Mouse (Mus musculus) liver, embryonic 12.5 days (tissue): ENCODE results near the gene Fsd1. TPM values are rescaled to one million over a fixed set of nuclear protein-coding genes. Genes with fewer than 3 reads are reported as not detected.

ENCODE experiments used
- ATAC-seq: fragments of 200-750 bp; cut with Nextera tagmentation; 2 replicates; pipeline ENCODE4 v1.8.0; 2017; ENCODE audit warnings: moderate number of reproducible peaks, mild to moderate bottlenecking, moderate library complexity
- H3K27ac ChIP-seq: fragments of 300-500 bp; sonication (generic); 2 replicates; pipeline ENCODE4 v1.5.1; 2016; ENCODE audit warnings: mild to moderate bottlenecking
- H3K27me3 ChIP-seq: fragments of 300-500 bp; sonication (generic); replicated peaks from 2 replicates; pipeline ENCODE4 v1.6.1; 2016; ENCODE audit warnings: mild to moderate bottlenecking, moderate library complexity
- H3K36me3 ChIP-seq: fragments of 300-500 bp; sonication (generic); 2 replicates; pipeline ENCODE4 v1.6.1; 2016; ENCODE audit warnings: mild to moderate bottlenecking, moderate library complexity
- H3K4me1 ChIP-seq: fragments of 300-500 bp; sonication (generic); 2 replicates; pipeline ENCODE4 v1.6.1; 2016
- H3K4me2 ChIP-seq: fragments of 300-500 bp; sonication (generic); 2 replicates; pipeline ENCODE4 v1.6.1; 2016; ENCODE audit warnings: mild to moderate bottlenecking, moderate library complexity
- H3K4me3 ChIP-seq: fragments of 300-500 bp; sonication (generic); 2 replicates; pipeline ENCODE4 v1.5.1; 2016; ENCODE audit warnings: mild to moderate bottlenecking, moderate library complexity
- H3K9ac ChIP-seq: fragments of 300-500 bp; sonication (generic); 2 replicates; pipeline ENCODE4 v1.6.1; 2016; ENCODE audit warnings: mild to moderate bottlenecking, moderate library complexity
- H3K9me3 ChIP-seq: fragments of 300-500 bp; sonication (generic); replicated peaks from 2 replicates; pipeline ENCODE4 v1.6.1; 2016; ENCODE audit warnings: mild to moderate bottlenecking, moderate library complexity
- WGBS: fragments of 180-500 bp; shearing (Covaris S2); methylation state at CpG from one replicate; pipeline ENCODE4 v1.1.7; 2016; ENCODE audit not compliant: insufficient replicate concordance; 5-methylcytosine and 5-hydroxymethylcytosine counted together
- polyA plus RNA-seq: library from polyadenylated mRNA; unstranded; fragments of >200 nt; fragmentation: Nextera tagmentation; extraction: Ambion mirVana; gene quantifications from 2 replicates; pipeline ENCODE4 v1.2.1, GENCODE M21; 2016

Fsd1 gene
- polyA plus RNA-seq, 1 experiment from 2014 or later, result 2.3 TPM

DNA sequence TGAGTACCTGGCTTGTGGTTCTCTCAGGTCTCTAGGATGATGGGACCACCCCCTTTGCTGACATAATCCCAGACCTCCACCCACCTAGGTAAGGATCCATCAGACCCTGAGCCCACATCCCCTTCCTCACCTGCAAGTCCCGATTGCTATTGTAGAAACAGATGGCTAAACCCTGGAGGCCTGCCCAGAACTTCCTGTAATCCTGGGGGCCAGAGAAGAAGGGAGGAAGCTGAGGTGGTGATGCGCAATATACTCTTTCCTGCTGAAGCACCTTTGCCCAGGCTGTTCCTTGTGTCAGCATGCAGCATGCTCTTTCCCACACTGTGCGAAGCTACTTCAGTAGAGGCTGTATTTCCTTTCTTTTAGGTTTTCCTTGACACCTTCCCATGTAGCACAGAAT, 16.7 kb downstream of the Fsd1 start:
- H3K27ac ChIP-seq, result no peak overlapping the region
- H3K27me3 ChIP-seq, result peaks cover 54% of the 10 kb centered on the region
- WGBS, result 61% methylated on average over 3 of the region's 3 CpGs

DNA sequence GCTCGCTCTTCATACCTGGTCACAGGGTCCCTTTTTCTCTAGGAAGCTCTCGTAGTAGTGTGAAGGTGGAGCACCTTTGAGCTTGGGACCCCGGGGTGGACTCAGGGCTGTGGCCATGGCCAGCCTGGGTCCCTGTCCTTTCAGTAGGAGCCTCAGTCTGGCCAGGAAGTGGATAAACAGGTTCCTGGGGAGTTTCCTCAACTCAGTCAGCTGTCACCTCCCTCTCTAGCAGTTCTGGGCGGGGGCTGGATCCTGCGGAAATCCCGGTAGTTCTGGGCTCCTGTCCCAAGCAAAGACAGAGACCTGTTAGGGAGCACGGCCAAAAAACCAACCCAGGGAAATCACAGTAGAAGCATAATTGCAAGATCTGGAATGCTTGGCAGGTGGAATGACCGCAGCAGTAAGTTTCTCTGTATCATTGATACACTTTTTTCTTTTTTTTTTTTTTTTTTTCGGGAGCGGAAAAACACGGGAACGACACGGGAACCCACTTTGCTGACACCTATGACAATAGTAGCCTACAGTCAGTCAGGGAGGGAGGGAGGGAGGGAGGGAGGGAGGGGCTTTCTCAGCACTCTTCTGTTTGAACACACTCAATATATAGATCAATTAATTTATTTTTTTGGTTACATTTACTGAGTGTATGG, 19.2 kb downstream of the Fsd1 start, which contains the start of the genes Stap2 and Mpnd:
Gene Stap2, minus strand, starts transcription at position 170 of the 647 bp plus-strand sequence.
Gene Mpnd, plus strand, starts transcription at position 297 of the 647 bp plus-strand sequence.
- no peak within 1 kb of the TSS for H3K9ac ChIP-seq
- H3K27me3 ChIP-seq, result peaks cover 49% of the 10 kb centered on the region
- H3K4me1 ChIP-seq, result peaks cover 41% of the 10 kb centered on the region
- H3K4me2 ChIP-seq, result peak within 1 kb of the TSS; percentile 15; the same call in 1 of the 2 replicates
- 0 out of 2 replicates have a peak, but pooled peaks cover 4% of the 10 kb centered on the region for H3K9me3 ChIP-seq
- no peak for ATAC-seq
- no peak within 1 kb of the TSS for H3K27ac ChIP-seq
- 23% methylated on average over 13 of the region's 13 CpGs for WGBS
- H3K36me3 ChIP-seq, result no peaks in the 10 kb centered on the region
- H3K4me3 ChIP-seq, result no peak within 1 kb of the TSS

More for the DNA sequence above, 16.7 kb downstream of the Fsd1 start:
- ATAC-seq, result no peak
- Histone ChIP-seq H3K36me3 (no peaks in the 10 kb centered on the region), H3K9me3 (0 out of 2 replicates have a peak, but pooled peaks cover 4% of the 10 kb centered on the region), H3K9ac (no peak overlapping the region), H3K4me3 (no peak overlapping the region), H3K4me1 (peaks cover 29% of the 10 kb centered on the region), H3K4me2 (no peak overlapping the region)

DNA sequence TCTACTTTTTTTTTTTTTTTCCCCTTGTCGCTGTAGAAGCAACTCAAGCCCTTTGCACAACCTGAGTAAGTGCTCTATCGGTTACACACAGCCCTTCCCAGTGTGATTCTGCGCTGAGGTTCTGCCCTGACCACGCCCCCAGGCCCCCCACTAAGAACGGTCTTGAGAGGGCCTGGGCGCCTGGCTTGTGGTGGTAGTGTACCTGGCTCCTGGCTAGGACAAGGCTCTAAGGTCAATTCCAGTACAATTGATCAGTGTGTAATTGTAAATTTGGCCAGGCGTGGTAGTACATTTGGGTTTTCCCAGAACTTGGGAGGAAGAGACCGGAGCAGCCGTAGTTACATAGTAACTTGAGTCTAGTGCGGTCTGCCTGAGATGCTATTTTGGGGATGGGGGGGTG, 20.6 kb downstream of the Fsd1 start:
- no peak overlapping the region for H3K9ac ChIP-seq
- H3K4me1 ChIP-seq, result peaks cover 44% of the 10 kb centered on the region
- H3K27ac ChIP-seq, result peak overlapping the region; percentile 12; the same call in 1 of the 2 replicates
- no peak for ATAC-seq
- H3K4me2 ChIP-seq, result no peak overlapping the region
- peaks cover 9% of the 10 kb centered on the region for H3K36me3 ChIP-seq
- 51% methylated on average over 10 of the region's 10 CpGs for WGBS
- H3K27me3 ChIP-seq, result peaks cover 35% of the 10 kb centered on the region
- H3K9me3 ChIP-seq, result no peaks in the 10 kb centered on the region
- no peak overlapping the region for H3K4me3 ChIP-seq

DNA sequence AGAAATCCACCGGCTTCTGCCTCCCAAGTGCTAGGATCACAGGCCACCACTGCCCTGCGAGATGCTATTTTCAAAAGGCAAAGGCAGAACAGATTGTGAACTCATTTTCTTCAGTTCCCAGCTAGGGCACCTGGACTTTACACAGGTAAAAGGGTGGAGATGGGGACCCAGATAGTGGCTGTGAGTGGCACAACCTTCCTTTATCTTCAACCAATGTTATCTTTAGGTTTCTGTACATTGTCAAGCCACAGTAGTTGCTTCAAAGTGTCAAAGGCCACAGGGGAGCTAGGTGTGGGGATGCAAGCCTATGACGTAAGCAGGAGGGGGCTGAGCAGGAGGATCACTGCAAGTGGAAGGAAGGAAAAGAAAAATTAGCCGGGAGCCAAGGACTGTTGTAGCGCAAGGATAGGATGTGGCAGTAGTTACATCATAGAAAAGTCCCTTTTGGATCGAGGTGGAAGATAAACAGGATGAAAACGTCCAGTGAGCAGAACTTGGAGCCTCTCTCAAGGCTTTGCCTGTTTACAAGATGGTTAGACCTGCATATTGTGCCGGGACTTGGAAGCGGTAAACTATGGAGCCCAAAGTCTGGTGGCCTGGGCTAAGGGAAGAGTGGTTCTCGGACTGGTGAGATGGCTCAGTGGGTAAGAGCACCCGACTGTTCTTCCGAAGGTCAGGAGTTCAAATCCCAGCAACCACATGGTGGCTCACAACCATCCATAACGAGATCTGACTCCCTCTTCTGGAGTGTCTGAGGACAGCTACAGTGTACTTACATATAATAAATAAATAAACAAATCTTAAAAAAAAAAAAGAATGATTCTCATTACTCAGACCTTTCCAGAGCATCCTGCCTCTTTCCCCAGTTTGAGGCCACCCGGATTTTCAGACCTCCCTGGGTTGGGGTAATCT, 21.4 kb downstream of the Fsd1 start:
- Histone ChIP-seq H3K27ac (peak overlapping the region; percentile 42), H3K9ac (no peak overlapping the region), H3K27me3 (peaks cover 32% of the 10 kb centered on the region), H3K4me3 (no peak overlapping the region), H3K4me2 (peak overlapping the region; percentile 92), H3K4me1 (peaks cover 44% of the 10 kb centered on the region), H3K36me3 (peaks cover 14% of the 10 kb centered on the region), H3K9me3 (no peaks in the 10 kb centered on the region)
- 43% methylated on average over 14 of the region's 14 CpGs for WGBS
- no peak; the same call in 1 of the 2 replicates for ATAC-seq

DNA sequence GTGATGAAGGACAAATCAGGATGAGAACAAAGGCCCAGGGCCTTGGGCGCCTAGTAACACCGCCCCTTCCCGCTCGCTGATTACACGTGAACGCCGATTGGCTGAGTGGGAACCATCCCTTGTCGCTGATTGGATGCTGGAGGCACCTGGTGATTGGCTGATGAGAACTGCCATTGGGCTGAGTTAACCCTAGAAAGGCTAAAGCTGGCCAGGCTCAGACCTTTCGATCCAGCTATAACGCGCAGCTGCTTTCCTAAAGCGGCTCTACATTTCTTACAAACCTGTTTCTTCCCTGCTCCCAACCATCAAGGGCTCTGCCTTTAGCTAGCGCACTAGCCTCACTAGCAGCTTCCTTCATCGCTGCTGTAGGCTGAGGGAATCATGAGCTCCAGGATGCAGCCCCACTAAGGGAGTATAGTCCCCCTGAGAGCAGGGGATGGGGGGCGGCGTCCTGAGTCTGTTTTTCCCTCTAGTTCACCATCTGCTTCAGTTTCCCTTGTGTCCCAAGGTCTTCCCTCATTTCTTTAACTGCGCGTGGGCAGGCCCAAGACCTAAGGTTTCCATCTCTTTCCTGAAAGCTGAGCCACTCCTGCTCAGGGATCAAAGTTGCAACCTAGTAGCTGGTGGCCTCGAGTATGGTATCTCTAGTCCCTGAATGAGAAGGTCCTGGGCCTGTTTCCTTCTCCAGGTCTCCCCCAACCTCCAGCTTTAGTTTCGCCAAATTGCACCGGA, 22.2 kb downstream of the Fsd1 start:
- Histone ChIP-seq H3K27me3 (peaks cover 24% of the 10 kb centered on the region), H3K9me3 (no peaks in the 10 kb centered on the region), H3K9ac (peak overlapping the region; percentile 72), H3K4me1 (peaks cover 44% of the 10 kb centered on the region), H3K4me3 (peak overlapping the region; percentile 73), H3K27ac (peak overlapping the region; percentile 80), H3K4me2 (peak overlapping the region; percentile 92), H3K36me3 (peaks cover 21% of the 10 kb centered on the region)
- under 1% methylated on average over 21 of the region's 21 CpGs for WGBS
- ATAC-seq, result peak; percentile 82

DNA sequence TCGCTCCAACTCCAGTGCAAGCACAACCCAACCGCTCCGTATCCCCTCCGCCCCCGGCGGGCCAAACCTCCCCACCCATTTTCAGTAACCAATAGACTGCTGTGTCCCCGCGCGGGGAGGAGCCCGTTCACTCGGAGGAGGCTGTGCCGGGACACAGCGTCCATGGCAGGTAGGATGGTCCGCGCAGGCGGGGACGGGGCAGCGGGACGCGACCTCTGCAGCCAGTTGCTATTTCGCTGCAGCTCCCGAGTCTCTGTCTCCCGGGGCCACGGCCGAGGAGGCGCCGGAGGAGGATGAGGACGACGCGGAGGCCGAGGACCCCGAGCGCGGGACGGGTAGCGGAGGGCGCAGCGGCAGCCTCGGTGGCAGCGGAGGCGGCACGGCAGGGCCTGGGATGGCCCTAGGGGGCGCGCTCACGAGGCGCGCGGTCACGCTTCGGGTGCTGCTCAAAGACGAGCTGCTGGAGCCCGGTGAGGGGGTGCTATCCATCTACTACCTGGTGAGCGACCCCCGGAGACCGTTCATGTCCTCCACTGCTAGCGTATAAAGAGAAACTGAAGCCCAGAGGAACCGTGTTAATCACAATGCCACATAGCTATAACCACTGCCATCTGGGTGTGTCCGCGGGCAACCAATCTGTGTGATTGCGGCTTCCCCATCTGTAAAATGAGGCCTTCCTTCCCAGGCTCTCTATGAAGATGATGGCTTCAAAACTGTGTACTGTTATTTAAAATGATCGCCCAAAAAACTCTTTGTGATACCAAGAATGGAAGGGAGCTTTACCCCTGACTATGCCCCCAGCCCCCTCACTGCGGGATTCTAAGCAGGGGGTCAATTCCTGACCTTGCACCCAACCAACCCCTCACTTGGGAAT, 23.0 kb downstream of the Fsd1 start:
- Histone ChIP-seq H3K4me3 (peak overlapping the region; percentile 73), H3K27ac (peak overlapping the region; percentile 80), H3K36me3 (peaks cover 28% of the 10 kb centered on the region), H3K4me1 (peaks cover 44% of the 10 kb centered on the region), H3K27me3 (peaks cover 18% of the 10 kb centered on the region), H3K4me2 (peak overlapping the region; percentile 92), H3K9ac (peak overlapping the region; percentile 72), H3K9me3 (no peaks in the 10 kb centered on the region)
- under 1% methylated on average over 62 of the region's 62 CpGs for WGBS
- ATAC-seq, result peak; percentile 91

DNA sequence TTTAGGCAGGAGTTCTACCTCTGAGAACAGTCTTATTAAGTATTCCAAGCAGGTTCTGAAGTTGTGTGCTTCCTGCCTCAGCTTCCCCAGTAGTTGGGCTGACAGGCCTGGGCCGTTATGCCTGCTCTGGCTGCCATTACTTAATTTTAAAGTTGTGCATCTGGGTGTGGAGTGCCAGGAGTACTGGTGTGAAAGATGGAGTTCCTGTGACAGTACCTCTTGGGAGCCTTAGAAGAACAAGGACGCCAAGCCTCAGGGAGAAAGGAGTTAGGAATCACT, 23.6 kb downstream of the Fsd1 start:
- Histone ChIP-seq H3K36me3 (peaks cover 31% of the 10 kb centered on the region), H3K9ac (peak overlapping the region; percentile 72), H3K9me3 (no peaks in the 10 kb centered on the region), H3K27me3 (peaks cover 12% of the 10 kb centered on the region), H3K4me2 (peak overlapping the region; percentile 92), H3K27ac (no peak overlapping the region), H3K4me3 (peak overlapping the region; percentile 73), H3K4me1 (peaks cover 44% of the 10 kb centered on the region)
- WGBS, result 53% methylated on average over 2 of the region's 2 CpGs
- no peak for ATAC-seq

DNA sequence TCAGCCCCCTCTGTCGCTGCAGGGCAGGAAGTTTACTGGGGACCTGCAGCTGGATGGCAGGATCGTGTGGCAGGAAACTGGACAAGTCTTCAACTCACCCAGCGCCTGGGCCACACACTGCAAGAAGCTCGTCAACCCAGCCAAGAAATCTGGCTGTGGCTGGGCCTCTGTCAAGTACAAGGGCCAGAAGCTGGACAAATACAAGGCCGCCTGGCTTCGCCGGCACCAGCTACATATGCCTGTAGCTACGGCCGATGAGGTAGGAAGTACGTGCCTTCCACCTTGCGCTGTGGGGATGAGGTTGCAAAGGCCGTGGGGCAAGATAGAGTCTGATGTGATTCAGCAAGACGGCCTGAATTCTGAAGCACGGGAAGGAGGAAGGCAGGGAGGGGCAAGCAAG, 23.9 kb downstream of the Fsd1 start:
- H3K9ac ChIP-seq, result no peak overlapping the region; the same call in 1 of the 2 replicates
- ATAC-seq, result no peak
- WGBS, result 63% methylated on average over 14 of the region's 14 CpGs
- peak overlapping the region; percentile 92 for H3K4me2 ChIP-seq
- H3K4me1 ChIP-seq, result peaks cover 41% of the 10 kb centered on the region
- H3K36me3 ChIP-seq, result peaks cover 34% of the 10 kb centered on the region
- H3K4me3 ChIP-seq, result peak overlapping the region; percentile 73
- peaks cover 9% of the 10 kb centered on the region for H3K27me3 ChIP-seq
- H3K27ac ChIP-seq, result no peak overlapping the region
- no peaks in the 10 kb centered on the region for H3K9me3 ChIP-seq

DNA sequence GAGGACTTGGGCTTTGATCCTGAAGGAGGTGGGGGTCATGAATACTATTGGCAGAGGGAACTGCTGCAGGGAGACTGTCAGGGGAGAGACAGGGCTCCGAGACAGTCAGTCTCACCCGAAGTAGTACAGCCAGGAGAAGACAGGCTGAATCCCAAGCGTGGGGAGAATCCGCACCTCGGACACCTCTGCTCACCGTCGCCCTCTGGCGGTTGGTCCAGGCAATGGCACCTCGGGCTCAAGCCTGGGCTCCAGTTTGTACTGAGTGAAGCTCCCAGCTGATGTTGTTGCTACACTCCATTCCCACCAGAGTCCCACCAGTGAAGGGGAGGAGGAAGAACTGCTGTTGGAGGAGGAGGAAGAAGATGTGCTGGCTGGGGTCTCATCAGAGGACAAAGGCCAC, 24.4 kb downstream of the Fsd1 start:
- 0 out of 2 replicates have a peak overlapping the region, but pooled peaks have one; percentile 73 for H3K4me3 ChIP-seq
- no peaks in the 10 kb centered on the region for H3K9me3 ChIP-seq
- H3K9ac ChIP-seq, result no peak overlapping the region
- H3K4me1 ChIP-seq, result peaks cover 38% of the 10 kb centered on the region
- 6% methylated on average over 9 of the region's 9 CpGs for WGBS
- H3K27ac ChIP-seq, result no peak overlapping the region
- peak overlapping the region; percentile 92 for H3K4me2 ChIP-seq
- H3K36me3 ChIP-seq, result peaks cover 39% of the 10 kb centered on the region
- ATAC-seq, result no peak
- H3K27me3 ChIP-seq, result peaks cover 6% of the 10 kb centered on the region

DNA sequence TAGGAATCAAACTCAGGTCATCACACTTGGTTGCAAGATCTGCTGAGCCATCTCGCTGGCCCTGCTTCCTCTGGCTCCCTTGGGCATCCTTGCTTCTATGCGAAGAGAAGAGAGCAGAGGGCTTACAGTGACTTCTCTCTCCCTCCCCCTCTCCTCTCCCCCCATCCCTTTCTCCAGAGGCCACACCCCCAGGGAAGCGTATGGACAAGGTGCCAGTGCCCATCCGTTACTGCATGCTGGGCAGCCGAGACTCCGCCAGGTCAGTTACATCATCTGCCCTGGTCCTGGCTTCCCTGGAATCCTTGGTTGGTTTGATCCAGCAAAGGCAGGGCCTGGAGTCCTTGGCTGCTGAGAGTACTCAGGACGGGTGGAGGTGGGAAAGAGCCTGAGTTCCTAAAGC, 25.1 kb downstream of the Fsd1 start:
- 84% methylated on average over 7 of the region's 7 CpGs for WGBS
- peaks cover 46% of the 10 kb centered on the region for H3K36me3 ChIP-seq
- no peak overlapping the region for H3K27ac ChIP-seq

DNA sequence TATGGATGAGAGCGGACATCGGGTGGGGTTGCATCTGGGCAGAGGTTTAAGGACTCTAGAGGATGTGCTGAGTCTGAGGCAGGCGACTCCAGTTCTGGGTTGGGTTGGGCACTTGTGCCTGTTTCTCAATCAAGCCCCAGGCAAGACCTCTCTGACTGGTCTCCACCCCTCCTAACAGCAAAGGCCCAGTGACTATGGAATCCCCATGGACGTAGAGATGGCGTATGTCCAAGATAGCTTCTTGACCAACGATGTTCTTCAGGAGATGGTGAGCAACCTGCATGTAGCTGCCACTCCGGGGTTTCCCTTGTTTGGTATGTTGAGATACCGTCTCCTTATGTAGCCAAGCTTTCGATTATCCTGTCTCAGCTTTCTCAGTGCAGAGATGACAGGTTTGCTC, 29.0 kb downstream of the Fsd1 start:
- no peak overlapping the region for H3K27ac ChIP-seq
- WGBS, result 83% methylated on average over 9 of the region's 9 CpGs
- no peak overlapping the region for H3K4me3 ChIP-seq
- no peak for ATAC-seq
- peaks cover 5% of the 10 kb centered on the region for H3K4me1 ChIP-seq
- H3K36me3 ChIP-seq, result peaks cover 85% of the 10 kb centered on the region
- H3K9me3 ChIP-seq, result no peaks in the 10 kb centered on the region
- no peak overlapping the region for H3K4me2 ChIP-seq
- H3K9ac ChIP-seq, result no peak overlapping the region
- H3K27me3 ChIP-seq, result peaks cover 2% of the 10 kb centered on the region

More for the DNA sequence above, 25.1 kb downstream of the Fsd1 start:
- Histone ChIP-seq H3K9me3 (no peaks in the 10 kb centered on the region), H3K27me3 (peaks cover 6% of the 10 kb centered on the region), H3K4me1 (peaks cover 38% of the 10 kb centered on the region), H3K4me2 (no peak overlapping the region), H3K4me3 (no peak overlapping the region), H3K9ac (no peak overlapping the region)
- ATAC-seq, result no peak
